Mouse (Mus musculus): ENCODE results near the gene Dnajc17. TPM values are rescaled to one million over a fixed set of nuclear protein-coding genes. Genes with fewer than 3 reads are reported as not detected.
A peak's percentile ranks its signal among the peaks of the same experiment; 100 is the strongest.

Gene Dnajc17
- total and polyA plus RNA-seq, 3 experiments: 24.9 to 41.4 (median 32.5) TPM

- Histone ChIP-seq H3K9me3 (replicated peaks) (no peaks in the 10 kb centered on the region), H3K4me3 (ENCODE audit: low read depth, low read length) (no peak overlapping the region), H3K27me3 (ENCODE audit: insufficient read depth, low read length) (no peaks in the 10 kb centered on the region), H3K36me3 (replicated peaks) (peaks cover 9% of the 10 kb centered on the region), H3K4me1 (ENCODE audit: insufficient read depth, low read depth, low read length) (peaks cover 37% of the 10 kb centered on the region)
- no peak for TF ChIP-seq GATA1 (IDR thresholded peaks at IDR 0.05; ENCODE audit: borderline replicate concordance, low read length)
- TF ChIP-seq GATA2 (IDR thresholded peaks at IDR 0.05; ENCODE audit: borderline replicate concordance, low read depth, low read length): no peak
- no peak for TF ChIP-seq CTCF (IDR thresholded peaks at IDR 0.05; ENCODE audit: low read depth, low read length)
- TF ChIP-seq TAL1 (conservative IDR thresholded peaks at IDR 0.05; ENCODE audit: low read depth, low read length): no peak
- TF ChIP-seq POLR2AphosphoS5 (IDR thresholded peaks at IDR 0.05; ENCODE audit: insufficient replicate concordance, low read depth, low read length): no peak
- ATAC-seq (ENCODE audit: extremely low read depth, insufficient number of reproducible peaks, low FRiP score, poor library complexity, severe bottlenecking) (no peak), DNase-seq (ENCODE audit: low spot score) (no peak)
These were observed 14.5 kb downstream of the Dnajc17 start for GRCm38 (mm10) chr2:119194140-119194539.

GRCm38 (mm10) chr2:119190969-119191368 is 17.6 kb downstream of the Dnajc17 start:
- H3K4me3 ChIP-seq (ENCODE audit: low read depth, low read length): no peak overlapping the region
- H3K9me3 ChIP-seq (replicated peaks): no peaks in the 10 kb centered on the region
- TF ChIP-seq CTCF (IDR thresholded peaks at IDR 0.05; ENCODE audit: low read depth, low read length) (no peak), TAL1 (conservative IDR thresholded peaks at IDR 0.05; ENCODE audit: low read depth, low read length) (no peak), GATA1 (IDR thresholded peaks at IDR 0.05; ENCODE audit: borderline replicate concordance, low read length) (no peak), POLR2AphosphoS5 (IDR thresholded peaks at IDR 0.05; ENCODE audit: insufficient replicate concordance, low read depth, low read length) (no peak), GATA2 (IDR thresholded peaks at IDR 0.05; ENCODE audit: borderline replicate concordance, low read depth, low read length) (no peak)
- ATAC-seq (ENCODE audit: extremely low read depth, insufficient number of reproducible peaks, low FRiP score, poor library complexity, severe bottlenecking): no peak
- peaks cover 26% of the 10 kb centered on the region for H3K4me1 ChIP-seq (ENCODE audit: insufficient read depth, low read depth, low read length)
- DNase-seq (ENCODE audit: low spot score): no peak
- H3K36me3 ChIP-seq (replicated peaks): peaks cover 16% of the 10 kb centered on the region
- H3K27me3 ChIP-seq (ENCODE audit: insufficient read depth, low read length): no peaks in the 10 kb centered on the region

- DNase-seq (ENCODE audit: low spot score) (peak; percentile 71), ATAC-seq (ENCODE audit: extremely low read depth, insufficient number of reproducible peaks, low FRiP score, poor library complexity, severe bottlenecking) (peak; percentile 57)
- H3K9me3 ChIP-seq (replicated peaks): no peaks in the 10 kb centered on the region
- peak overlapping the region; percentile 66; the same call in 1 of the 2 replicates for H3K4me3 ChIP-seq (ENCODE audit: low read depth, low read length)
- H3K4me1 ChIP-seq (ENCODE audit: insufficient read depth, low read depth, low read length): peaks cover 21% of the 10 kb centered on the region
- TF ChIP-seq GATA1 (IDR thresholded peaks at IDR 0.05; ENCODE audit: borderline replicate concordance, low read length) (no peak), POLR2AphosphoS5 (IDR thresholded peaks at IDR 0.05; ENCODE audit: insufficient replicate concordance, low read depth, low read length) (no peak), TAL1 (conservative IDR thresholded peaks at IDR 0.05; ENCODE audit: low read depth, low read length) (no peak), GATA2 (IDR thresholded peaks at IDR 0.05; ENCODE audit: borderline replicate concordance, low read depth, low read length) (no peak), CTCF (IDR thresholded peaks at IDR 0.05; ENCODE audit: low read depth, low read length) (peak; percentile 79)
- peaks cover 33% of the 10 kb centered on the region for H3K36me3 ChIP-seq (replicated peaks)
- no peaks in the 10 kb centered on the region for H3K27me3 ChIP-seq (ENCODE audit: insufficient read depth, low read length)
These were observed 19.4 kb downstream of the Dnajc17 start for GRCm38 (mm10) chr2:119189029-119189710.

- TF ChIP-seq GATA2 (IDR thresholded peaks at IDR 0.05; ENCODE audit: borderline replicate concordance, low read depth, low read length) (no peak), GATA1 (IDR thresholded peaks at IDR 0.05; ENCODE audit: borderline replicate concordance, low read length) (no peak), CTCF (IDR thresholded peaks at IDR 0.05; ENCODE audit: low read depth, low read length) (no peak), TAL1 (conservative IDR thresholded peaks at IDR 0.05; ENCODE audit: low read depth, low read length) (no peak), POLR2AphosphoS5 (IDR thresholded peaks at IDR 0.05; ENCODE audit: insufficient replicate concordance, low read depth, low read length) (no peak)
- H3K27me3 ChIP-seq (ENCODE audit: insufficient read depth, low read length): no peaks in the 10 kb centered on the region
- ATAC-seq (ENCODE audit: extremely low read depth, insufficient number of reproducible peaks, low FRiP score, poor library complexity, severe bottlenecking) (no peak), DNase-seq (ENCODE audit: low spot score) (no peak)
- H3K4me1 ChIP-seq (ENCODE audit: insufficient read depth, low read depth, low read length): no peaks in the 10 kb centered on the region
- H3K9me3 ChIP-seq (replicated peaks): no peaks in the 10 kb centered on the region
- H3K36me3 ChIP-seq (replicated peaks): peaks cover 80% of the 10 kb centered on the region
- H3K4me3 ChIP-seq (ENCODE audit: low read depth, low read length): no peak overlapping the region
These were observed 25.7 kb downstream of the Dnajc17 start for GRCm38 (mm10) chr2:119182914-119183313.

- DNase-seq (ENCODE audit: low spot score): no peak
- no peak for ATAC-seq (ENCODE audit: extremely low read depth, insufficient number of reproducible peaks, low FRiP score, poor library complexity, severe bottlenecking)
- no peaks in the 10 kb centered on the region for H3K27me3 ChIP-seq (ENCODE audit: insufficient read depth, low read length)
- no peak overlapping the region for H3K4me3 ChIP-seq (ENCODE audit: low read depth, low read length)
- H3K36me3 ChIP-seq (replicated peaks): peaks cover 80% of the 10 kb centered on the region
- peaks cover 20% of the 10 kb centered on the region for H3K4me1 ChIP-seq (ENCODE audit: insufficient read depth, low read depth, low read length)
- no peak for TF ChIP-seq POLR2AphosphoS5 (IDR thresholded peaks at IDR 0.05; ENCODE audit: insufficient replicate concordance, low read depth, low read length)
- no peaks in the 10 kb centered on the region for H3K9me3 ChIP-seq (replicated peaks)
These were observed 31.1 kb downstream of the Dnajc17 start for GRCm38 (mm10) chr2:119177384-119177939.

- peaks cover 82% of the 10 kb centered on the region for H3K36me3 ChIP-seq (replicated peaks)
These were observed 31.8 kb downstream of the Dnajc17 start for GRCm38 (mm10) chr2:119176761-119177160.

More at GRCm38 (mm10) chr2:119176761-119177160, 31.8 kb downstream of the Dnajc17 start:
- DNase-seq (ENCODE audit: low spot score) (no peak), ATAC-seq (ENCODE audit: extremely low read depth, insufficient number of reproducible peaks, low FRiP score, poor library complexity, severe bottlenecking) (no peak)
- H3K4me3 ChIP-seq (ENCODE audit: low read depth, low read length): no peak overlapping the region
- TF ChIP-seq TAL1 (conservative IDR thresholded peaks at IDR 0.05; ENCODE audit: low read depth, low read length) (no peak), POLR2AphosphoS5 (IDR thresholded peaks at IDR 0.05; ENCODE audit: insufficient replicate concordance, low read depth, low read length) (no peak), GATA1 (IDR thresholded peaks at IDR 0.05; ENCODE audit: borderline replicate concordance, low read length) (no peak)
- H3K4me1 ChIP-seq (ENCODE audit: insufficient read depth, low read depth, low read length): peaks cover 27% of the 10 kb centered on the region
- no peaks in the 10 kb centered on the region for H3K27me3 ChIP-seq (ENCODE audit: insufficient read depth, low read length)
- no peaks in the 10 kb centered on the region for H3K9me3 ChIP-seq (replicated peaks)

Measured in G1E (cell line).